Mouse (Mus musculus): Measurements from ENCODE around the gene Nme3. TPM values are rescaled to one million over a fixed set of nuclear protein-coding genes. Genes with fewer than 3 reads are reported as not detected.
"Not testable (repeated sequence)": the region's sequence is repeated elsewhere in the genome, so short reads cannot be mapped to it uniquely, and the experiment has no call there.

The Nme3 gene
- polyA plus RNA-seq, 2 experiments from 2014 or later, result 51.5 to 53.2 TPM

DNA sequence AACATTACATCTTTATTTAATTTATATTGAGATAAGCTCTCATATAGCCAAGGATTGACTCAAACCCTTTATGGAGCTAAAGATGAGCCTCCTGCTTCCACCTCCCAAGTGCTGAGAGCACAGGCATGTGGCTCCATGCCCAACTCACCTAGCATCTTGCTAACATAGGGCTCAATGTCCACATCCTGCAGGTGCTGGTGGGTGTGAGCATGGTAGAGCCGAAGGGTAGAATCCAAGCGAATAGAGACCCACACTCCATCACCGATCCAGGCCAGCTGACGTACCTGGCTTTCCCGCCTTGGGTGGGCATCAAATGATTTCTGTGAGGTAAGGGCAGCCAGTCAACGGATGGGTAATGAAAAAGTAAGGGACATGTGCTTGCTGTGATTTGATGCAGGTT lies 3.7 kb downstream of the Nme3 start:
- ATAC-seq, result no peak

DNA sequence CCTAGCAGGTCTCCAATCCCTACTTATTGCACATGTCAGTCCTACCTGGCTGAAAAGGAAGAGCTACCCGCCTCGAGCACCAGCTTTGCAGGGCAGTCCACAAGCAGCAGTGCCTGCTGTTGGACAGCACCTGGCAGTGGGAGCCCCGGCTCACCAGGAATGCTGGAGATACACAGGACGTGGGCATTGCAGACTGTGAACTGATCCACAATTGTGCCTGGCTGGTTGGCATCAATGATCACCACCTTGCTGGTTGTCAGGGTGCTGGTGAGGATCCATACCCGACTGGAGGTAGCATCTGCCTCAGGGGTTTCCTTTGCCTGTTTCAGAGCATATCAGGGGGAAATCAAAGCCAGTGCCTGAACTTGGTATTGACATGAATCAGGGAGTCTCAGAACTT lies 5.8 kb downstream of the Nme3 start:
- no peak for ATAC-seq

DNA sequence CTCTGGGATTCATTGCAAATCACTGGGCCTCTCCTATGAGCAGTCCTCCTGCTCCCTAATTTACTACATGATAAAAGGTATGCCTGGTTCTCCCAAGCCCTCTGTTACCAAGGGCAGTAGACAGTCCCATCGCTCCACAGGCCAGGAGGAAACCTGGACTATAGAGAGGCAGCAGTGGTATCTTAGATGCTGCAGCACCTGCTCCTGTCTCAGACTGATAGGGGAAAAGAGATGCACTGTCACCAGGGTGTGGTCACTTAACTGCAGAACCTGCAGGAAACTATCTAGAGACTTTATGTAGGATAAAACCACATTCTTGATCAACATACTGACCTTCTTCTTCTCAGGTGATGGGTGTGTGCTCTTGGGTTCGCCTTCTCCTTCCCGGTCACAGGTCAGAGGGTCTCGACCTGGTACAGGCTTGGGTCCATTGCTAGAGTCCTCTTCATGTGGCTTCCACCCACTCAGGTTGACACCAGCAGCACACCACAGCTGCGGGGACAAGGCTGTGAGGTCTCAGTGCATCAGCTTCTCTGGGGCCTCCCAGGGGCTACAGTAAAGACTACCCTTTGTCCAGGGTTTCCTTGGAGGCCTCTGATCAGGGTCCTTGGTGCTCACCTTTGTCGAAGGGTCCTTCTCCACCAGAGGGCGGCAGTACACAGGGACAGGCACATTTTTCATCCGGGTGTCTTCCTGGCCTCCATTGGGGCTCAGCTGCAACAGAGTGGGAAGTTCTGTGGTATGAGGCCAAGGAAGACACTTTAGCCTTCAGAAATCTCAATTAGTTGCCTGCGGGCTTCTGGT lies 6.6 kb downstream of the Nme3 start:
- no peak for ATAC-seq

DNA sequence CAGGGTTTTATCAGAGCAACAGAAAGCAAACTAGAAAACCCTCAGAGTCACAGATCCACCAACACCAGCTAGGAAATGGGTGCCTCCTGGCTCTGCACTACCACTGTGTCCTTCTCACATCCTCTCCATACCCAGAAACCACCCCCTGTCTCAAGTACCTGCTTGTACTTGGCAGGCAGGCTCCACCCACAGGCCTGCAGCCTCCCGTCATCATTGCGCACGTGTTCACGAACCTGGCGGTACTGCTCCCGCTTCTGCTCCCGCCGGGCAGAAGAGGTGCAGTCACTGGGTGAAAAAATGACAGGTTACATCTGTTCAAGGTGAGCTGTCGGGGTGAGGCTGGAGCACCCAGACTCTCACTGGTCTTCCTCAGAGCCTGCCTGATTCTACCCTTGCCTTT lies 7.5 kb downstream of the Nme3 start:
- ATAC-seq, result no peak

DNA sequence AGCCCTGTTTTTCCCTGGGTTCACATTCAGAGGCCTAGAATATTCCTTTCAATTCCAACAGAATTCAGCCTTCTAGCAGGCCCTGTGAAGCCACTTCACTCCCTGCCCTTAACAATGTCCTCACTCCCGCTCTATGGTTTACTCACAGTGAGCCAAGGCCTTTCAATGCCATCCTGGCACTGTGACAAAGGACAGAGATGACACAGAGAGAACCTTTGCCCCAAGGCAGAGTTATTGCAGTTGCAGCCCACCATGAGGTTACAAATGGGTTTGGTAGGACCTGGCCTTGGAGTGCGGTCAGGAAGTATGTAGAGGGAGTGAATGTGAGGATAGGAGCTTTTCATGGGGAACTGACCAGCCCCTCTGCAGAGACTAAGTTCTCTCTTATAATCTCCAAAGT lies 11.3 kb downstream of the Nme3 start:
- no peak for ATAC-seq

DNA sequence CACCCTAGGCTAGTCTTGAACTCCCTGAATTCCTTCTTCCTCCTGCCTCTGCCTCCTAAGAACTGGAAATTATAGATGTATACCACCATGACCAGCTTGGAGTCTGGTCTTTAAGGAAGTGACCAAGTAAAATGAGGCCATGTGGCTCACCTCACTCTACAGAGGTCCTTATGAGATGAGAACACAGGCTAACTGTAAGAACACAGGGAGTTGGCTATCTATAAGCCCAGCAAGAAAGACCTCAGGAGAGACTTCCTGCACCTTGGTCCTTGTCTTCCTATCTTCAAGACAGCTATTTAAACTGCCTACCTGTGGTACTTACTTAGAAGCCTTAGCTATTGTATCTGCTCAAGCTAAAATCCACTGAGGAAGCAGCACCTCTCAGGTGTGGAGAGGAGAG lies 17.7 kb downstream of the Nme3 start:
- no peak for ATAC-seq

DNA sequence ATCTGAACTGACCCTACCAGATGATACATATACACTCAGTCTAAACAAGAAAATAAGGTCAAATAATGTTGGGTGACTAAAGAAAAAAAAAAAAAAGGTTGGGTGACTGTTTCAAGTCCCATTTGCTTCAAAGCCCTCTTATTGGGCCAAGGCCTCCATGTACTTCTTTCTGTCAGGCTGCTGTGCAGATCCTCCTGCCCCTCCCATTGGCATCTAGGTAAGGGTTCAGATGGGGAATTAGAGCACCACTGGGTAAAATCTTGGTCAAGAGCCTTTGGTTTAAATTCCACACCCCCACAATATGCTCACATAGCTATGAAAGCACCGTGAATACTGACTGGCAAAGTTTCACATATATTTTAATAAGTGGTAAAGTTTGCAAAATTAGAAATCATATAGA lies 26.9 kb downstream of the Nme3 start:
- ATAC-seq, result no peak

DNA sequence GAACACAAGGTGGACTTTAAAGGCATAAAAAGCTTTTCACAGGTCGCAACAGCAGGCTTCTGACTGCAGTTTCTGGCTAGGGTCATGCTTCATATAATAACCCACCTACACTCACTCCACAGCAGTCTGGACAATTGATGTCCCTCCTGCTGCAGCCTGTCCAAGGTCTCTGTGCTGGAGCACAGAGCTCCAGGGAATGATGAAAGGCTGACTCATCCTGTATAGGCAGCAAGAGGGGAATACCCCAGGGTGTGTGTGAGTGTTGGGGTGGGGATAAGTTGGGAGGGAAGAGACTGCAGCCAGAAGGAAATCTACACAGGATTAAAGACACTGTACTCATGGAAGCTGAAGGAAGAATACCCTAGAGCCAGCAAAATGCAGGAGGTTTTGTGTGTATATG lies 33.2 kb downstream of the Nme3 start:
- ATAC-seq, result no peak

DNA sequence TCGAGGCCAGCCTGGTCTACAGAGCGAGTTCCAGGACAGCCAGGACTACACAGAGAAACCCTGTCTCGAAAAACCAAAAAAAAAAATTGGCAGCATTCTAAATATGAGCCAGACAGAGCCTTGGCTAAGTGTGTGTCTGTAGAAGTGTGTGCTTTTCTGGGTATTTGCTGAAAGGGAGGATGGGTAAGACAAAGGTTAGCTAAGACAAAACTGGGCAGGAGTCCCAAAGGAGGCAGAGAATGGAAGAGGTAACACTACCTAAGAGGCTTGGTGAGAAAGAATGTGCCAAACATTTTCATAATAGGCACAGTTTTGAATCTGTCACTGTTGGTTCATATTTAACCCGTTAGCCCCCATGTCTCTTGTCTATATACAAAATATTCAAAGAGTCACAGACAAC lies 36.1 kb downstream of the Nme3 start:
- ATAC-seq, result no peak

DNA sequence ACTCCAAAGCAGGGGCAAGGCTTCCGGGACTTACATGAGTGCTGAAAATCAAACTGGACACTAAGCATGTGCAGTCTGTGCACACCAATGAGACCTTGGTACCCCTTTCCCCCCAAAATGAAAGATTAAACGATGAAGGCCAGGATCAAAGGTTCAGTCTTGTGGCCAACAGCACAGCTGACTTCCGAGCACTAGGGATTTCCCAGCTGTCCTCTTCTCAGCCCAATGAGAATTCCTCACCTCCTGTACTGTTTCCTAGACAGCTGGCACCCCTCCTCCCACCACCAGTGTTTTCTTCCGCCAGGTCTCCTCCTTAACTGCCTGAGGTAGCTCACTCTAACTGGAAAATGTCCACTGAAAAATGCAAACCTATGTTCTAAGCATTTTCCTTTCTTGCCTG lies 36.9 kb downstream of the Nme3 start:
- no peak for ATAC-seq

DNA sequence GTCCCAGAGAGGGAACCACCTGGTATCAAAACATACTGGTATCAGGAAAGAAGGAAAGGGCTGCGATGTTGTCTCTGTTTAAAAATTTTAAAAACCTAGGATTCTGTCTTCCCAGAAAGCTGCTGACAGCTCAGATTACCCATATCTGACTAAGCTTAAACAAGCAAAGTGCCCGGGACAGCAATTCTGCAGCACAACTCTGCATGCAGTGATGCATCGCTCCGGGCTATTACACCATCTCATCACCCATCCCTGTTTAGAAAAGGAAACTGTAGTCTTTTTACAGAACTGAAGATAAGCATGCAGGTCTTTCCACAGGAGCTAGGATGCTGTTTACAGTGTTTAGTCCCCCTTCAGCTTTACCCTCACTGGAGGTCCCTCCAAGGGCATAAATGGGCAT lies 38.6 kb downstream of the Nme3 start:
- ATAC-seq, result no peak

DNA sequence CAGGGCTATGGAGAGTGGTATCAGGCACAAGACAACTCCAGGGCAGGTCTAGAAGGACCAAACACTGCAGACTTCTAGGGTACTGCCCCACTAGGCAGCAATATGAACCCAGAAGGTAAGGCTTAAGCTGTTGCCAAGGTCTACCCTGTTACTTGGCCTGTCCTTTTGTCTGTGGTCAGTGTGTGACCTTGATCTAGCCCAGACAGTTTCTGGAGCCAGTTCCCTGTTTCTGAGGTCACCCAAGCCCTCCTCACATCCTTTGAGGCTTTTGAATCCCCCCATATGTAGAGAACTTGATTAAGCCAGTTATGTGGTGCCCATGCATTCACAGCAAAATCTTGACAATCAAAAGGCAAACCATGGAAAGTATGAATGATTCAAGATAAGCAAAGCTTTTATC lies 39.4 kb downstream of the Nme3 start:
- no peak for ATAC-seq

DNA sequence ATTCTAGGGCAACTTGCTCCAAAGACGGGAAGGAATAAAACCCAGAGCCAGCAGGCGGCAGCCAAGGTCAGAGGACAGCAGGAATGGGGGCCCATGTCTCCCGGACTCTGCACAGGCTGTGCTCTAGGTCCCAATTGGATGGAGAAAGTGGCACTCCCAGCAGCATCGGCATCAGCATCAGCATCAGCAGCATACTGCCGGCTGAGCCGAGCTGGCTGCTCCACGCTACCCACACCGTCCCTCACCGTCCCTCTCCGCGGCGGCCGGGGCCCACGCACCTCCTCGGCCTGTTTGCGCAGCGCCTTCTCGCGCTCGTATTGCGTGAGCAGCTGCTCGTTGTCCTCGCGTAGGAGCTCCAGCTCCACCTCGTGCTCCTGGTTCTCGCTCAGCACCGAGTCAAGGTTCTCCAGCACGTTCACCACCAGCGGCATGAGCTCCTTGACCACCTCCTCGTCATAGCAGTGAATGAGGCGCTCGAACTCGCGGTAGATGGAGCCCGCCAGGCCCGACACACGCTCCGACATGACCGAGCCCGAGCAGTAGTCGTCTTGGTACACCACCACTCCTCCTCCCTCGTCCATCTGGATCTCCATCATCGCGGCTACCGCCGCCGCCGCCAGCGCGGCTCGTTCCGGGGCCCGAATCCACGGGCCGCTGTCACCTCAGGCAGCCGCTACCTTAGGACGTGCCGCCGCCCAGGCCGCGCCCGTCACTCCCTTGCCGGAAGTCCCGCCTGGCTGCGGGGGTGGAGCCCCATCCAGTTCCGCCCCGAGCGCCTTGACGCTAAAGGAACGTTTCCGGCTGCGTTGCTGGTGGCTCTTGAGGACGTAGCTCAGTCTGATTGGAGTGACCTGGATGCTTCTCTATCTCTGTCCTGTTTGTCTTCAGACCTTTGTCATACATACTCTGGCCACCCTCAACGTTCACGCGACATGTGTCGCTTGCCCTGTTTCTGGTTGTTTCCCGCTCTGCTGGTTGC lies 40.2 kb downstream of the Nme3 start, which contains the start of gene Mapk8ip3:
Mapk8ip3 (minus strand) TSS at position 719 of the 979 bp plus-strand sequence.
- ATAC-seq, result peak; percentile 97

DNA sequence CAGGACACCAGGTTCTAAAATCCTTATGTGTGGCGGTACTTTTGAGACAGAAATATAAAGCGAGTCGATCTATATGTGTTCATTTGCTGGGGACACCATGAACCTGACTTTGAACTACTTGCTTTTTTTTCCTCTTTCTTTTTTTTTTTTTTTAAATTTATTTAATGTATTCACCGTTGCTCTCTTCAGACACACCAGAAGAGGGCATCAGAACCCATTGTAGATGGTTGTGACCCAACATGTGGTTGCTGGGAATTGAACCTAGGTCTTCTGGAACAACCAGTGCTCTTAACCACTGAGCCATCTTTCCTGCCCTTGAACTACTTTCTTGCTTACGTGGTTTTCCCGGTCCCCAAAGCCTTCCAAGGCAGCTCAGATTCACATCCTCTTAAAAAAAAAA lies 41.0 kb downstream of the Nme3 start:
- ATAC-seq, result no peak

DNA sequence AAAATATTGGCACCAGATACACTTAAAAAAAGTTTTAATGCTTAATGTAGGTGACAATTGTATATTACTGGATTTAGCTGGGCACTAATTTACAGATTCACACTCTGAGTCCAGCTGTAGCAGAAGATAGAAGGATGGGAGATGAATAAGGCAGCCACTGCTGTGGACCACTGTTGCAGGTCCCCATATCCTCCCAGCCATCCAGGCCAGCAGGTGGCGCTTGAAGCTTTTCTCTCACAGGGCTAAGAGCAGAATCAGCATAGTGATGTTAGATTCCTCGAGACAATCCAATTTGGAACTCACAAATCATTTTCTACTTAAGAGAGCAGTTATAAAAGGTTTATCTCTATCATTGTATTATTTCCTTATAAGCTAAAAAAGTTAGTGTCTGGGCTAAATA lies 46.2 kb downstream of the Nme3 start:
- ATAC-seq, result not testable (repeated sequence)

DNA sequence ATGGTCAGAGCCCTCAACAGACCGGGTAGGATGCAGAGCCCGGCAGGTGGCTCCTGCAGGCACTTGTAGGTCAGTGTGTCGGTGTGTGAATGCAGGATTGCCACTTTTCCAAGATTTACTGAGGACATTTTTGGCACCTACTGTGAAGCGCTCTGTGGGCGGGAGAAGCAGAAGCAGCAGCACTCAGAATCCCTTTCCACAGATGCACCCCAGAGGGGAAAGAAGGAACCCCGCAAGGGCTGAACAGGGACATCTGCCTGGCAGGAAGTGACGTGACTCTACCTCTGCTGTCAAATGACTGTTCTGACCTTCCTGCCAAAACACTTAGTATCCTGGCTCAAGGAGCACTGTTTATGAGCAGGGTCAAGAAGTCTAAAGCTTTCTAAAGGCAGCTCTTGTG lies 46.7 kb downstream of the Nme3 start:
- no peak for ATAC-seq

DNA sequence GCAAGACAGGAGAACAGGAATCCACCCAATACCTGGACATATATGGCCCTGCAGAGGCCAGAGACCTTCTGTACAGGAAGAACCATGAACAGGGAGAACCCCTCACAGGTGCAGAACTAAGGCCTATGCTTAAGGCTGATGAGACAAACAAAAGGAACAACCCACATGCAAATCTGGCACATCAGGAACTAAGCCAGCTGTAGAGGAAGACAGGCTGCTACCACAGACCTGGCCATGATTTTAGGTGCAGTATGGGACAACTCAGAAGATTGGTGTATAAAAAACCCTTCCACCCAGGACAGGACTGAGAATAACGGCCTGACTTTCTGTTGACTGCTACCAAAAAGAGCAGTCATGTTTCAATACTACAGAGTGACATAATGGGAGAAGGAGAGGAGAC lies 47.3 kb downstream of the Nme3 start:
- not testable (repeated sequence) for ATAC-seq

Other genes starting within 250 kb of the Nme3 start
- gene Slc9a3r2, start 246.2 kb upstream of the Nme3 start, polyA plus RNA-seq (2017; shearing (Covaris generic)), result not detected
- under 1 TPM in 1 of 2 experiments, not detected in 1; 0.66 TPM for gene Npw, start 238.0 kb upstream of the Nme3 start, polyA plus RNA-seq (2017; shearing (Covaris generic))
- 1 to 10 TPM; 4.5 to 4.6 TPM for gene Zfp598, start 226.8 kb upstream of the Nme3 start, polyA plus RNA-seq (2017; shearing (Covaris generic))
- 1 to 10 TPM in 1 of 2 experiments, under 1 TPM in 1; 0.43 to 1.2 TPM for gene Syngr3, start 206.5 kb upstream of the Nme3 start, polyA plus RNA-seq (2017; shearing (Covaris generic))
- 10 to 100 TPM; 13.1 to 15.5 TPM for gene Gfer, start 200.3 kb upstream of the Nme3 start, polyA plus RNA-seq (2017; shearing (Covaris generic))
- 1 to 10 TPM; 1.4 to 1.5 TPM for gene Noxo1, start 200.3 kb upstream of the Nme3 start, polyA plus RNA-seq (2017; shearing (Covaris generic))
- 10 to 100 TPM; 23.6 to 46.2 TPM for gene Tbl3, start 188.8 kb upstream of the Nme3 start, polyA plus RNA-seq (2017; shearing (Covaris generic))
- not detected for gene Rnf151, start 178.4 kb upstream of the Nme3 start, polyA plus RNA-seq (2017; shearing (Covaris generic))
- 1,000 to 10,000 TPM in 1 of 2 experiments, 100 to 1,000 TPM in 1; 537 to 1,178 TPM for gene Rps2, start 178.4 kb upstream of the Nme3 start, polyA plus RNA-seq (2017; shearing (Covaris generic))
- 100 to 1,000 TPM; 226 to 265 TPM for gene Ndufb10, start 172.0 kb upstream of the Nme3 start, polyA plus RNA-seq (2017; shearing (Covaris generic))
- not detected for gene Rpl3l, start 168.7 kb upstream of the Nme3 start, polyA plus RNA-seq (2017; shearing (Covaris generic))
- gene Msrb1, start 159.9 kb upstream of the Nme3 start, polyA plus RNA-seq (2017; shearing (Covaris generic)), result 10 to 100 TPM; 33.5 to 39.9 TPM
- not detected for gene Hs3st6, start 143.5 kb upstream of the Nme3 start, polyA plus RNA-seq (2017; shearing (Covaris generic))
- not detected for gene Meiob, start 92.2 kb upstream of the Nme3 start, polyA plus RNA-seq (2017; shearing (Covaris generic))
- gene Hagh, start 56.4 kb upstream of the Nme3 start, polyA plus RNA-seq (2017; shearing (Covaris generic)), result 10 to 100 TPM; 23.4 to 28.1 TPM
- gene Fahd1, start 46.1 kb upstream of the Nme3 start, polyA plus RNA-seq (2017; shearing (Covaris generic)), result 1 to 10 TPM; 1.1 to 2.9 TPM
- gene Igfals, start 30.5 kb upstream of the Nme3 start, polyA plus RNA-seq (2017; shearing (Covaris generic)), result not detected
- 100 to 1,000 TPM in 1 of 2 experiments, 10 to 100 TPM in 1; 88.6 to 103 TPM for gene Nubp2, start 10.2 kb upstream of the Nme3 start, polyA plus RNA-seq (2017; shearing (Covaris generic))
- 10 to 100 TPM; 38.5 to 50.9 TPM for gene Spsb3, start 9.9 kb upstream of the Nme3 start, polyA plus RNA-seq (2017; shearing (Covaris generic))
- gene Eme2, start 1.4 kb upstream of the Nme3 start, polyA plus RNA-seq (2017; shearing (Covaris generic)), result 10 to 100 TPM; 12.8 to 26.0 TPM
- 10 to 100 TPM; 77.7 to 87.5 TPM for gene Mrps34, start 1.4 kb upstream of the Nme3 start, polyA plus RNA-seq (2017; shearing (Covaris generic))
- 10 to 100 TPM; 26.1 to 28.6 TPM for gene Mapk8ip3, start 40.5 kb downstream of the Nme3 start, polyA plus RNA-seq (2017; shearing (Covaris generic))
- gene Jpt2, start 64.2 kb downstream of the Nme3 start, polyA plus RNA-seq (2017; shearing (Covaris generic)), result 10 to 100 TPM; 27.9 to 35.8 TPM
- 10 to 100 TPM; 12.6 to 17.1 TPM for gene Cramp1l, start 119.3 kb downstream of the Nme3 start, polyA plus RNA-seq (2017; shearing (Covaris generic))
- gene Ift140, start 119.6 kb downstream of the Nme3 start, polyA plus RNA-seq (2017; shearing (Covaris generic)), result 10 to 100 TPM; 14.5 TPM
- gene Tmem204, start 187.1 kb downstream of the Nme3 start, polyA plus RNA-seq (2017; shearing (Covaris generic)), result under 1 TPM in 1 of 2 experiments, not detected in 1; 0.63 TPM
- 10 to 100 TPM; 16.8 to 18.7 TPM for gene Telo2, start 219.5 kb downstream of the Nme3 start, polyA plus RNA-seq (2017; shearing (Covaris generic))
- not detected for gene Ptx4, start 224.3 kb downstream of the Nme3 start, polyA plus RNA-seq (2017; shearing (Covaris generic))
- gene Clcn7, start 236.9 kb downstream of the Nme3 start, polyA plus RNA-seq (2017; shearing (Covaris generic)), result 10 to 100 TPM; 15.4 to 16.8 TPM

Measured in activated CD4-positive, CD25-positive, alpha-beta regulatory T cell, adult 4 months (primary cell).